Mouse (Mus musculus): ENCODE measurements around the gene Gramd1b. TPM values are rescaled to one million over a fixed set of nuclear protein-coding genes. Genes with fewer than 3 reads are reported as not detected.

Gramd1b gene
- polyA plus RNA-seq, 1 experiment: 44.2 TPM

DNA sequence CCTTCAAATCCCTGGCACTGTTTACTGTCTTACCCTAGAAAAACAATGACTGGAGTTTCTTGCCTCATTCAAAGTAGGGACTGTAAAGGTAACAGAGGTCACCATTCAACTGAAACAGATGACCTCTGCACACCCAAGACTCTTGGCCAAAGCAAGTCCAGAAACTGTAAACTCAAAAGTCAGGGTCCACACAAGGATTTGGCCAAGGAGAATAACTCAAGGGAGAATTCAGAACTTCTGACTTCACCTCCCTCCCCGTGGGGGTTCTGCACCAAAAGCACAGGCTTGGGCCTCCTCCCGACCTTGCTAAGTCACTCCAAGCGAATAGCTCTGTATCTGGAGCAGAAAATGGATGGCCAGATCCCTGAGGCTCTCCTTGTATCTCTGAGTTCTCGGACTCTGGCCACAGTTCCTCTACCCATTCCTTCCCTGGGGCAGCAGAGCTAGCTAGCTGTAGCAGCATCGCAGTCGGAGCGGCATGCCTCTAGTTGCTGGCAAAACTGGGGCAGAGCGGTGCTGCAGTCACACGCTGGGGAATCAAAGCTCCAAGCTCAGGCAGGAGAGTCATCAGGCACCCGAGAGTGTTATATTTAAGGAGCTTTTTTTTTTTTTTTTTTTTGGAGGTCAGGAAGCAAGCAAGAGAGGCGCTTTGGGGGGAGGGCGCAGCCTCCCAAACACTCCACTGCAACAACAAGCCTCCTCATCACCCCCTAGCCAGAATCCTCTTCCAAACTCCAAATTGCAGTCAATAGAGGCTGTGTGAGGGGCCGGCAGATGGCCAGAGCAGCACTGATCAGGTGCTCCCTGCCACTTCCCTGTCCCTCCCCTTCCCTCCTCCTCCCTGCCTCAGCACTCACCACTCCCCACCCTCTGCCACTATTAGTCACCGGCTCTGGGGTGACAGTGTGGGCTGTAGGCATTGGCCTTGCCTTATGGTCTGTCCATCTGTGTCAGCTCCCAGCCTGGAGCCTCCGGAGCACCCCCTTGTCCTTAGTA is 149.5 kb downstream of the Gramd1b start:
- H3K27ac ChIP-seq (ENCODE audit: insufficient read depth, low read depth, low read length): peak overlapping the region; percentile 37; the same call in 1 of the 2 replicates
- H3K4me3 ChIP-seq (ENCODE audit: insufficient read depth, low read length): no peak overlapping the region
- peaks cover 16% of the 10 kb centered on the region for H3K4me1 ChIP-seq (ENCODE audit: control insufficient read depth, insufficient read depth, low read length)
- TF ChIP-seq POLR2A (IDR thresholded peaks at IDR 0.05; ENCODE audit: borderline replicate concordance, low read depth, low read length): no peak
- TF ChIP-seq CTCF (IDR thresholded peaks at IDR 0.05; ENCODE audit: low read depth, low read length): no peak

DNA sequence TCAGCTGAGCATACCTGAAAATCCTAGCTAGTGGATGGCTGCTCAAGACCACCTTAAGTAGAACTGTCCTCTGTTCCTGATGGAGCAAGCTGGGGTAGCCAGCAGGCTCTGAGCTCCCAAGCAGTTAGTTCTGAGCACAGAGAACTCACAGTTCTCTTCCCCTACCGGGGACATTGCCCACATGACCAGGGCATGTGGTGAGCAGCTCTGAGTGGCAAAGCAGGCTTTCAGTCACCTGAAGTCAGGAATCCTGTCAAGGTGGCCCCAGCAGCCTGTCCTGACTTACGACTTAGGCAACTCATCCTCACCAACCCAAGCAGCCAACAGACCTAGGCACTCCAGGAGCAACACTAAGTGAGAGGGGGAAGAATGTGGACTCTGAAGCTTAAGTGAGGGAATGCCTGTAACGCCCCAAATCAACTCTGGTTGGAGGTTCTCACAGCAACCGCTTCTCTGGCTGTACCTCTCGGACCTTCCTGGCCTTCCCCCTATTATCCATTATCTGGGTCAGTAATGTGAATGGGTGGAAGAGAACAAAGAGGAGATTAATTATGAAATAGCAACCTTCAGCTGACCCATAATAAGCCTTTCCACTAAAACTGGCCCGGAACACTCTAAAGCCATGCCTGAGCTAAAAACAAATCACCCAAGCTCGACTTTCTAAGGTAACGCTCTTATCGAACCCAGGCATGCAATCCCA is 154.3 kb downstream of the Gramd1b start:
- H3K27ac ChIP-seq (ENCODE audit: insufficient read depth, low read depth, low read length): no peak overlapping the region
- peaks cover 9% of the 10 kb centered on the region for H3K4me1 ChIP-seq (ENCODE audit: control insufficient read depth, insufficient read depth, low read length)
- TF ChIP-seq POLR2A (IDR thresholded peaks at IDR 0.05; ENCODE audit: borderline replicate concordance, low read depth, low read length) (no peak), CTCF (IDR thresholded peaks at IDR 0.05; ENCODE audit: low read depth, low read length) (no peak)
- H3K4me3 ChIP-seq (ENCODE audit: insufficient read depth, low read length): no peak overlapping the region

DNA sequence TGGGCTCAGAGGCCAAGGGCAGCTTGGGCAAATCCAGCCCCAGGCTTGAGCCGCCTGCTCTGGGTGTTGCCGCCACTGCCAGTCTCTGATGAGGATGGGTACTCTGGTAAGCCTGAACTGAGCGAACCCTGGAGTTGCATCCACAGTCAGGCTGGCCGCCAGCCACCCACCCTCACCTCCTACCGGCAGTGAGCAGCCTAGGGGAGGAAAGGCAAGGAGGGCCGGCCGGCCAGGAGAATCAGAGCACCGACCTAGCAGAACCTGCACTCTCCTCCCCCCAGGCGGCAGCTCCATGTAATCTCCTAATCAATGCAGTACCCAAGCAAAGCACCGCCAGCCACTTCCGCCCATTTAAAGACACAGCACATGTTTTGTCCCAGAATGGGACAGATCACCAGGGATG is 155.0 kb downstream of the Gramd1b start:
- H3K27ac ChIP-seq (ENCODE audit: insufficient read depth, low read depth, low read length): no peak overlapping the region
- TF ChIP-seq CTCF (IDR thresholded peaks at IDR 0.05; ENCODE audit: low read depth, low read length) (no peak), POLR2A (IDR thresholded peaks at IDR 0.05; ENCODE audit: borderline replicate concordance, low read depth, low read length) (no peak)
- no peak overlapping the region for H3K4me3 ChIP-seq (ENCODE audit: insufficient read depth, low read length)

DNA sequence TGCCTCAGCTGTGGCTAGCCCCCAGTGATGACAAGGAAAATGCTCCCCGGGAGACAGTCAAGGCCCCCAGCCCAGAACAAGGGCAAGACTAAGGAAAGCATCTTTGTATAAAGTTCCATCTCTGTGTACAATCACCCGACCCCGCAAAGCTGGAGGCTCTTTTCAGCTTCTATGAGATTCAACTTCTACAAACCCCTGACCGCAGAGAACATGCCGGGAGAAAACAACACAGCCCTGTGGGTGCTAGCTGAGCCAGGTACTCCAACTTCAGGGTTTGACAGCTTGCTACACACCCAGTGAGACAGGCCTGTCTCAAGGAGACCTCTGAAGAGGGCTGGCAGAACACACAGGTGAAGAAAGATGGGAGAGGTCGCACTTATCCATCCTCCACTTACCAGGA is 155.7 kb downstream of the Gramd1b start:
- no peak overlapping the region for H3K4me3 ChIP-seq (ENCODE audit: insufficient read depth, low read length)
- TF ChIP-seq CTCF (IDR thresholded peaks at IDR 0.05; ENCODE audit: low read depth, low read length): no peak
- no peak for TF ChIP-seq POLR2A (IDR thresholded peaks at IDR 0.05; ENCODE audit: borderline replicate concordance, low read depth, low read length)
- no peak overlapping the region for H3K27ac ChIP-seq (ENCODE audit: insufficient read depth, low read depth, low read length)
- H3K4me1 ChIP-seq (ENCODE audit: control insufficient read depth, insufficient read depth, low read length): peaks cover 8% of the 10 kb centered on the region

More for the DNA sequence above, 155.0 kb downstream of the Gramd1b start:
- peaks cover 6% of the 10 kb centered on the region for H3K4me1 ChIP-seq (ENCODE audit: control insufficient read depth, insufficient read depth, low read length)

DNA sequence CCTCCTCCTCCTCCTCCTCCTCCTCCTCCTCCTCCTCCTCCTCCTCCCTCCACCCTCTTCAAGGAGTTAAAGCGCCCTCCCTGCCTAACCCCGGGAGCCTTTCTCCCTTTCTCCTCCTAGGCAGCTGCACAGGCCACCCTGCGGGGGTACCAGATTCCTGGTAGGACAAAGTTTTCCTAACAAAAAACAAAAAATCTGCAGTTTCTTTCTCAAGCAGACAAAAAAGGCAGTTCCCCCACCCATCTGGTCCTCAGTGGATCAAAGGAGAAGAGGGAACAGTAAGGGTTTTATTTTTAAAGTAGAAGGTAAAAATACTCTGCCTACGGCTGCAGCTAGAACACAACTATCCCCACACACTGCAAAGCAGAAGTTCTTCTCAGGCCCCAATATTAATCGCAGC is 156.2 kb downstream of the Gramd1b start:
- H3K27ac ChIP-seq (ENCODE audit: insufficient read depth, low read depth, low read length): no peak overlapping the region
- H3K4me1 ChIP-seq (ENCODE audit: control insufficient read depth, insufficient read depth, low read length): peaks cover 8% of the 10 kb centered on the region
- H3K4me3 ChIP-seq (ENCODE audit: insufficient read depth, low read length): no peak overlapping the region
- TF ChIP-seq CTCF (IDR thresholded peaks at IDR 0.05; ENCODE audit: low read depth, low read length): no peak
- no peak for TF ChIP-seq POLR2A (IDR thresholded peaks at IDR 0.05; ENCODE audit: borderline replicate concordance, low read depth, low read length)

DNA sequence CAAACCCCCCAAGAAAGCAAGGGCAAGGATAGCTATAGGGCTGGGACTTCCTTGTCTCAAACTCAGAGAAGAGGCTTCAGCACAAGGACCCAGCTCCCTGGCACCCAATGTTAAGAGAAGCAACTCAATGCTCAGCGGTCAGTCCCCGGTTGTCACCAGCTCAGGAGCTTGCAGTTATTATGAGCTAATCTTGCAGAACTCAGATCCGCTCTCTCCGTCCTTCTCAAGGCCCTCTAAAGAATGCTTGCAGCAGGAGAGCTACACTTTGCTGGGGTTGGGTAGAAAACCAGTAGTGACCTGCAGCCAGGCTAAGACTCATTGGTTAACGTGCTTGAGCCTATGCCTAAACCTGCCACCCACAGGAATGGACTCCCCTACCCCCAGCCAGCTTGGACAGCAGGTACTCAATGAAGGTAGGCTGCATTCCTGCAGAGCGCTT is 156.6 kb downstream of the Gramd1b start:
- TF ChIP-seq CTCF (IDR thresholded peaks at IDR 0.05; ENCODE audit: low read depth, low read length): no peak
- no peak for TF ChIP-seq POLR2A (IDR thresholded peaks at IDR 0.05; ENCODE audit: borderline replicate concordance, low read depth, low read length)
- Histone ChIP-seq H3K4me1 (ENCODE audit: control insufficient read depth, insufficient read depth, low read length) (peaks cover 8% of the 10 kb centered on the region), H3K4me3 (ENCODE audit: insufficient read depth, low read length) (no peak overlapping the region), H3K27ac (ENCODE audit: insufficient read depth, low read depth, low read length) (no peak overlapping the region)

DNA sequence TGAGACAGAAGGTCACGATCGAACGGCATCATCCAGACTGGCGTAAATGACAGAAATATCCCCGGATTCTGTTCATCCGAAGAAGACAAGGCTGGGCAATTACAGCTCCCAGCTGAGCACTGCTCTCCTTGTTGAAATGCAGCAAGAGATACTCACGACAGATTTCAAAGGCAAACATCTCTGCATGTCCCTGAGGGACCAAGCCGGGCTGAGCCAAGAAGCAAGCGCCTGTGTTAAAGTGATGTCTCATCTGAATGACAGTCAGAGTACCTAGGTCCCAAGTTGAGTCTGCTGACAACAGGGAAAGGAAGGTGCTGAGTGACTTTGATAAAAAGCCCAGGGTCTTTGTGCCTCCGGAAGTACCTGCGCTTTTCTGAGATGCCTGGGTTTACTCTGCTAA is 157.1 kb downstream of the Gramd1b start:
- Histone ChIP-seq H3K27ac (ENCODE audit: insufficient read depth, low read depth, low read length) (no peak overlapping the region), H3K4me3 (ENCODE audit: insufficient read depth, low read length) (no peak overlapping the region), H3K4me1 (ENCODE audit: control insufficient read depth, insufficient read depth, low read length) (peaks cover 8% of the 10 kb centered on the region)
- TF ChIP-seq POLR2A (IDR thresholded peaks at IDR 0.05; ENCODE audit: borderline replicate concordance, low read depth, low read length) (no peak), CTCF (IDR thresholded peaks at IDR 0.05; ENCODE audit: low read depth, low read length) (no peak)

DNA sequence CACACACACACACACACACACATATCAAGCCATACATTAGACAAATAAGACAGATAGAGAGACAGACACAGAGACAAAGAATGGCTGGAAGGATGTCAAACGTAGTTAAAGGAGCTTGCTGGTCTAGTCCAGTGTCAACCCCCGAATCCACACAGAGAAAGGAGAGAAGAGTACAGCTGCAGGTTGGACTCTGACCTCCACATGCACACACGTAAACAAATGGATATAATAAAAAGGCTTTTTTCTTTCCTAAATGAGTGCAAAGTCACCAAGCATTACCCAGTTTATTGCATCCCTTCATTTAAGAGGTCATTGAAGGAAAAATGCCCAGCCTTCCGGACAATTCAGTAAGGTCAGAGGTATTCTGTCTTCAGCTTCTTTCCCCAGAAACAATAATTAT is 161.0 kb downstream of the Gramd1b start:
- Histone ChIP-seq H3K4me1 (ENCODE audit: control insufficient read depth, insufficient read depth, low read length) (peaks cover 5% of the 10 kb centered on the region), H3K4me3 (ENCODE audit: insufficient read depth, low read length) (no peak overlapping the region), H3K27ac (ENCODE audit: insufficient read depth, low read depth, low read length) (no peak overlapping the region)
- TF ChIP-seq CTCF (IDR thresholded peaks at IDR 0.05; ENCODE audit: low read depth, low read length): no peak
- no peak for TF ChIP-seq POLR2A (IDR thresholded peaks at IDR 0.05; ENCODE audit: borderline replicate concordance, low read depth, low read length)

DNA sequence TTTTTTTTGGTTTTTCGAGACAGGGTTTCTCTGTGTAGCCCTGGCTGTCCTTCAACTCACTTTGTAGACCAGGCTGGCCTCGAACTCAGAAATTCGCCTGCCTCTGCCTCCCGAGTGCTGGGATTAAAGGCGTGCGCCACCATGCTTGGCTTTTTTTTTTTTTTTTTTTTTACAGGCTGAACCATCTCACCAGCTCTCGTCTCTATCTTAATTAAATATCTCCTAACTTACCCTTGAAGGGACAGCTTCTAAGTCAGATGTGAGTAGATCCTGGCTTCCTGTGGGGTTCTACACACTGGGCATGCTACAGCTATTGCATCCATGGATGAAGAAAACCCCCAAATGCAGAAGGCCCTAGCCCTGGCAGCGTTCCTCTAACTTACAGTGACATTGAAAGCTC is 164.4 kb downstream of the Gramd1b start:
- no peak overlapping the region for H3K4me3 ChIP-seq (ENCODE audit: insufficient read depth, low read length)
- no peak overlapping the region for H3K27ac ChIP-seq (ENCODE audit: insufficient read depth, low read depth, low read length)
- peaks cover 5% of the 10 kb centered on the region for H3K4me1 ChIP-seq (ENCODE audit: control insufficient read depth, insufficient read depth, low read length)
- TF ChIP-seq CTCF (IDR thresholded peaks at IDR 0.05; ENCODE audit: low read depth, low read length) (no peak), POLR2A (IDR thresholded peaks at IDR 0.05; ENCODE audit: borderline replicate concordance, low read depth, low read length) (no peak)

DNA sequence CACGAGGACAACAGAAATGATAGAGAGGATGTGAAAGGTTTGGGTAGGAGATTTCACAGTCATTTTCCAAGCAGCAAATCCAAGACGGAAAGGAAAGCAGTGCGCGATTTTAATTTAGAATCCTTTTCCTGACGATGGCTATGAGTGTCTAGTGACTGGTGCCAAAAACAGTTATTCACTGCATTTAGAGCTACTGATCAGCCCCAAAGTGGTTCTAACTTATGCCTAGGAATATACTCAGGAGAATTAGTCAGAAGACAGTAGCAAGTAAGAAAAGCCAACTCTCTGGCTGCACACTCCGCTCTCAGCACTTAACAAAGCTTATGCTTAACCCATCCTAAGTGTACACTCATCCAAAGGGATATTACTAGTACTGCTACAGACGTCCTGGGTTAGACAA is 166.9 kb downstream of the Gramd1b start:
- no peak overlapping the region for H3K27ac ChIP-seq (ENCODE audit: insufficient read depth, low read depth, low read length)
- H3K4me3 ChIP-seq (ENCODE audit: insufficient read depth, low read length): no peak overlapping the region
- TF ChIP-seq CTCF (IDR thresholded peaks at IDR 0.05; ENCODE audit: low read depth, low read length) (no peak), POLR2A (IDR thresholded peaks at IDR 0.05; ENCODE audit: borderline replicate concordance, low read depth, low read length) (no peak)
- no peaks in the 10 kb centered on the region for H3K4me1 ChIP-seq (ENCODE audit: control insufficient read depth, insufficient read depth, low read length)

Data from bone marrow macrophage, adult 2 months (primary cell).